Mouse (Mus musculus): ENCODE measurements at regions not wholly inside any gene's neighbourhood (a gene's known extent, or its start where the extent isn't known, plus 50 kb on each side); places are given as distances from the start of the nearest gene placed in this dataset.

DNA sequence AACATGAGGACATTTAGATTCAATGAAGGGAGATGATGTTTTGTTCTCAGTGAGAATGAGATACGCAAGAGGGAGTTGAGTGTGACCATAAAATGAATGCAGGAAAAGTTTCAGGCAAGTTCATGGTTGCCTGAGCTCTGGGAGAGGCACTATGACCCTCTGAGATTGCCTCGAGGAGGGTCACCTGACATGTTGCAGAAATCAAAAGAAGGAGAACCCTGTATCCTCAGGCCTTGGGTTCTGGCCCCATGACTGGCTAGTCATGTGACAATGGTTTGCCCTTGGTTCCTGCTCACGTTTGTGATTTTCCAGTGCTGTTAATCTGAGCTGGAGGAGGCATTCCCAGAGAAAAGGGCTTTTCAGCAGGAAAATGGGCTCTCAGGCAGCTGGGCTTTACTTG is 98.9 kb downstream of the Mab21l3 start:
- H3K27me3 ChIP-seq (ENCODE audit: control insufficient read depth, insufficient read depth, low read length): no peaks in the 10 kb centered on the region
- H3K4me3 ChIP-seq (ENCODE audit: extremely low read depth, insufficient read depth, insufficient read length): no peak overlapping the region
- no peak for DNase-seq (ENCODE audit: low read depth in 1 of 2, low spot score in 2 of 2)
- no peaks in the 10 kb centered on the region for H3K4me1 ChIP-seq (ENCODE audit: control insufficient read depth, insufficient read depth, insufficient read length)
- H3K27ac ChIP-seq (ENCODE audit: insufficient read depth, low read length): no peak overlapping the region
- 69% methylated on average over 3 of the region's 3 CpGs for WGBS
- no peaks in the 10 kb centered on the region for H3K36me3 ChIP-seq (ENCODE audit: control insufficient read depth, insufficient read depth, low read length)
- TF ChIP-seq POLR2A (IDR thresholded peaks at IDR 0.05; ENCODE audit: low read depth, low read length) (no peak), CTCF (IDR thresholded peaks at IDR 0.05; ENCODE audit: extremely low read depth, insufficient read depth, insufficient read length, insufficient replicate concordance) (no peak)

DNA sequence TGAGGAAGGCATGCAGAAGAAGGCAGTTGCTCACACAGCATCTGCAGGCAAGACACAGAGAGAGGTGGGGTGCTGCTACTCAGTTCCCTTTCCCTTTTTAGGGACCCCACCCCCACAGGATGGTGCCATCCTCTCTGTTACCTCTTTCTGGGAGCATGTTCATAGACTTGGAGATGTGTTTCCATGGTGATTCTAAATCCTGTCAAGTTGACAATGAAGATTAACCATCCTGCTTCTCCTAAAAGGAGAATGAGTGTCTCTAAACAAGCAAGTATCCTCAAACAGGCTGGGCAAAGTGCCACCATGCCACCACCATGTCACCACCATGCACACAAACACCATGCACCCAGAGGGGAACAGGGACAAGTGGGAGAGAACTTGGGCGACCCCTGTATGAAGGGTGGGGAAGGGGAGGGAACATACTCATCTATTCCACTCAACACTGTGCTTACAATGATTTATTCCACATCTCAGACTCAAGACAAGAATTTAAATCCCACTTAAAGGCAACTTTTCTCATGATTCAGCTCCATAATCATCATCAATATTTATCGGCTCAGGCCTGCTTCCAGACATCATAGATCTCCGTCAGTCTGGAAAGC is 99.6 kb downstream of the Mab21l3 start:
- Histone ChIP-seq H3K27me3 (ENCODE audit: control insufficient read depth, insufficient read depth, low read length) (no peaks in the 10 kb centered on the region), H3K4me3 (ENCODE audit: extremely low read depth, insufficient read depth, insufficient read length) (no peak overlapping the region), H3K27ac (ENCODE audit: insufficient read depth, low read length) (no peak overlapping the region), H3K4me1 (ENCODE audit: control insufficient read depth, insufficient read depth, insufficient read length) (no peaks in the 10 kb centered on the region), H3K36me3 (ENCODE audit: control insufficient read depth, insufficient read depth, low read length) (no peaks in the 10 kb centered on the region)
- TF ChIP-seq POLR2A (IDR thresholded peaks at IDR 0.05; ENCODE audit: low read depth, low read length) (no peak), CTCF (IDR thresholded peaks at IDR 0.05; ENCODE audit: extremely low read depth, insufficient read depth, insufficient read length, insufficient replicate concordance) (no peak)
- WGBS: 88% methylated on average over 3 of the region's 3 CpGs
- DNase-seq (ENCODE audit: low read depth in 1 of 2, low spot score in 2 of 2): no peak

DNA sequence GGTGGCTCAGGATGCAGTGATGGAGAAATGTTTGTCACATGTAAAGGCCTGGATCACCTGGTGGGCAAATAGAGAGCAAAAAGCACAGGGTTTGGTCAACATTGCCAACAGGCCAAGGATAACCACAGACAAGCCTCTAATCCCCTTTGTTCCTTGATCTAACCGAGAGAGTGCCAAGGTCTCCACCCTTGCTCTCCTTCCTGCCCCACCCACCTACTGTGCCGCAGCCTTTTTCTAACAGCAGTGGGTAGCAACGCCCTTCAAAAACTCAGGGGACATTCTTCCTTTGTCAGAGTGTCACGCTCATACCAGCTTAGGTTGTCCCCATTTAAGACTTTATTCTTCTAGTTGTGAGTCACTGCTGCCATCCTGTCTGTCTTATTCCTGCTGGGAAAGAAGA is 100.6 kb downstream of the Mab21l3 start:
- peak in 1 of 2 experiments; percentile 12 for DNase-seq (ENCODE audit: low read depth in 1 of 2, low spot score in 2 of 2)
- Histone ChIP-seq H3K36me3 (ENCODE audit: control insufficient read depth, insufficient read depth, low read length) (no peaks in the 10 kb centered on the region), H3K27me3 (ENCODE audit: control insufficient read depth, insufficient read depth, low read length) (no peaks in the 10 kb centered on the region), H3K4me3 (ENCODE audit: extremely low read depth, insufficient read depth, insufficient read length) (no peak overlapping the region), H3K27ac (ENCODE audit: insufficient read depth, low read length) (peak overlapping the region; percentile 6; the same call in 1 of the 2 replicates), H3K4me1 (ENCODE audit: control insufficient read depth, insufficient read depth, insufficient read length) (no peaks in the 10 kb centered on the region)
- TF ChIP-seq CTCF (IDR thresholded peaks at IDR 0.05; ENCODE audit: extremely low read depth, insufficient read depth, insufficient read length, insufficient replicate concordance): no peak
- no peak for TF ChIP-seq POLR2A (IDR thresholded peaks at IDR 0.05; ENCODE audit: low read depth, low read length)
- WGBS: 44% methylated on average over 4 of the region's 4 CpGs

GRCm38 (mm10) chr3:101740906-101741305 is 107.9 kb downstream of the Mab21l3 start:
- no peak overlapping the region for H3K27ac ChIP-seq (ENCODE audit: insufficient read depth, low read length)
- no peaks in the 10 kb centered on the region for H3K36me3 ChIP-seq (ENCODE audit: control insufficient read depth, insufficient read depth, low read length)
- no peak for DNase-seq (ENCODE audit: low read depth in 1 of 2, low spot score in 2 of 2)
- 93% methylated on average over 4 of the region's 4 CpGs for WGBS
- no peaks in the 10 kb centered on the region for H3K4me1 ChIP-seq (ENCODE audit: control insufficient read depth, insufficient read depth, insufficient read length)
- TF ChIP-seq CTCF (IDR thresholded peaks at IDR 0.05; ENCODE audit: extremely low read depth, insufficient read depth, insufficient read length, insufficient replicate concordance): no peak
- TF ChIP-seq POLR2A (IDR thresholded peaks at IDR 0.05; ENCODE audit: low read depth, low read length): no peak
- H3K4me3 ChIP-seq (ENCODE audit: extremely low read depth, insufficient read depth, insufficient read length): no peak overlapping the region
- no peaks in the 10 kb centered on the region for H3K27me3 ChIP-seq (ENCODE audit: control insufficient read depth, insufficient read depth, low read length)

- Histone ChIP-seq H3K27me3 (ENCODE audit: control insufficient read depth, insufficient read depth, low read length) (no peaks in the 10 kb centered on the region), H3K36me3 (ENCODE audit: control insufficient read depth, insufficient read depth, low read length) (no peaks in the 10 kb centered on the region), H3K4me3 (ENCODE audit: extremely low read depth, insufficient read depth, insufficient read length) (no peak overlapping the region), H3K27ac (ENCODE audit: insufficient read depth, low read length) (no peak overlapping the region), H3K4me1 (ENCODE audit: control insufficient read depth, insufficient read depth, insufficient read length) (no peaks in the 10 kb centered on the region)
- DNase-seq (ENCODE audit: low read depth in 1 of 2, low spot score in 2 of 2): no peak
- WGBS: 93% methylated on average over 6 of the region's 6 CpGs
- TF ChIP-seq CTCF (IDR thresholded peaks at IDR 0.05; ENCODE audit: extremely low read depth, insufficient read depth, insufficient read length, insufficient replicate concordance): no peak
- no peak for TF ChIP-seq POLR2A (IDR thresholded peaks at IDR 0.05; ENCODE audit: low read depth, low read length)
Measured at GRCm38 (mm10) chr3:101737197-101737596, 111.6 kb downstream of the Mab21l3 start.

- TF ChIP-seq POLR2A (IDR thresholded peaks at IDR 0.05; ENCODE audit: low read depth, low read length) (no peak), CTCF (IDR thresholded peaks at IDR 0.05; ENCODE audit: extremely low read depth, insufficient read depth, insufficient read length, insufficient replicate concordance) (no peak)
- no peak overlapping the region for H3K27ac ChIP-seq (ENCODE audit: insufficient read depth, low read length)
- no peaks in the 10 kb centered on the region for H3K4me1 ChIP-seq (ENCODE audit: control insufficient read depth, insufficient read depth, insufficient read length)
- no peaks in the 10 kb centered on the region for H3K36me3 ChIP-seq (ENCODE audit: control insufficient read depth, insufficient read depth, low read length)
- no peak overlapping the region for H3K4me3 ChIP-seq (ENCODE audit: extremely low read depth, insufficient read depth, insufficient read length)
- no peaks in the 10 kb centered on the region for H3K27me3 ChIP-seq (ENCODE audit: control insufficient read depth, insufficient read depth, low read length)
- WGBS: 89% methylated on average over 3 of the region's 3 CpGs
- no peak for DNase-seq (ENCODE audit: low read depth in 1 of 2, low spot score in 2 of 2)
Measured at GRCm38 (mm10) chr3:101729044-101729443, 119.7 kb downstream of the Mab21l3 start.

DNA sequence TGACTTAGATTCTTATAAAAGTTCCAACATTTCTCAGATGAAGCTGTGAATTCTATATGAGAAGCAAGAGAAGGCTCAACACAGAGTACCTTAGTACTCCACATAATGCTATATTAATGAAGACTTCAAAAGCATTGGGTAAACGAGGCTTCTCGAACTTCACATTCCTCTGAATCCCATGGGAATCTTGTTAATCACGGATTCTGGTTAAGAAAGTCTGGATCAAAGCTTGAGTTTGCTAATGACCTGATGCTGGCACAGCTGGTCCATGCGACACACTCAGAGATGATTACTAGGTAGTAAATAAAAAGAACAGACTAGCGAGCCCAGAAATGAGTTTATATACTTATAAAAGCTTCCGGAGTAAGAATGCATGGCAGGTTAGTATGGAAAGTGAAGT is 118.4 kb upstream of the Atp1a1 start:
- no peaks in the 10 kb centered on the region for H3K4me1 ChIP-seq (ENCODE audit: control insufficient read depth, insufficient read depth, insufficient read length)
- H3K27me3 ChIP-seq (ENCODE audit: control insufficient read depth, insufficient read depth, low read length): no peaks in the 10 kb centered on the region
- H3K27ac ChIP-seq (ENCODE audit: insufficient read depth, low read length): no peak overlapping the region
- WGBS: 86% methylated on average over 6 of the region's 6 CpGs
- no peak overlapping the region for H3K4me3 ChIP-seq (ENCODE audit: extremely low read depth, insufficient read depth, insufficient read length)
- DNase-seq (ENCODE audit: low read depth in 1 of 2, low spot score in 2 of 2): no peak
- TF ChIP-seq CTCF (IDR thresholded peaks at IDR 0.05; ENCODE audit: extremely low read depth, insufficient read depth, insufficient read length, insufficient replicate concordance) (no peak), POLR2A (IDR thresholded peaks at IDR 0.05; ENCODE audit: low read depth, low read length) (no peak)
- H3K36me3 ChIP-seq (ENCODE audit: control insufficient read depth, insufficient read depth, low read length): no peaks in the 10 kb centered on the region
